Mouse (Mus musculus): ENCODE data around the gene Ndufa4l2. TPM values are rescaled to one million over a fixed set of nuclear protein-coding genes. Genes with fewer than 3 reads are reported as not detected.

Gene Ndufa4l2
- polyA plus RNA-seq, 1 experiment from 2014 or later, result 149 TPM

- Histone ChIP-seq H3K27me3 (replicated peaks; ENCODE audit: insufficient read depth, low read length) (no peaks in the 10 kb centered on the region), H3K27ac (ENCODE audit: low read length) (no peak overlapping the region), H3K4me3 (ENCODE audit: low read depth, low read length) (no peak overlapping the region), H3K36me3 (ENCODE audit: insufficient read depth, low read length) (peaks cover 8% of the 10 kb centered on the region), H3K9ac (replicated peaks; ENCODE audit: low read depth) (no peak overlapping the region), H3K4me1 (ENCODE audit: insufficient read depth, low read depth, low read length) (no peaks in the 10 kb centered on the region), H3K9me3 (ENCODE audit: low read length) (no peaks in the 10 kb centered on the region), H3K4me2 (replicated peaks; ENCODE audit: low read depth, low read length) (no peak overlapping the region)
- ATAC-seq (no peak), DNase-seq (ENCODE audit: low spot score) (peak; percentile 16)
- 94% methylated on average over 4 of the region's 4 CpGs for WGBS
- TF ChIP-seq CTCF (IDR thresholded peaks at IDR 0.05) (peak; percentile 61), EP300 (IDR thresholded peaks at IDR 0.05) (no peak)
Measured at GRCm38 (mm10) chr10:127479131-127479530, 35.6 kb upstream of the Ndufa4l2 start.

DNA sequence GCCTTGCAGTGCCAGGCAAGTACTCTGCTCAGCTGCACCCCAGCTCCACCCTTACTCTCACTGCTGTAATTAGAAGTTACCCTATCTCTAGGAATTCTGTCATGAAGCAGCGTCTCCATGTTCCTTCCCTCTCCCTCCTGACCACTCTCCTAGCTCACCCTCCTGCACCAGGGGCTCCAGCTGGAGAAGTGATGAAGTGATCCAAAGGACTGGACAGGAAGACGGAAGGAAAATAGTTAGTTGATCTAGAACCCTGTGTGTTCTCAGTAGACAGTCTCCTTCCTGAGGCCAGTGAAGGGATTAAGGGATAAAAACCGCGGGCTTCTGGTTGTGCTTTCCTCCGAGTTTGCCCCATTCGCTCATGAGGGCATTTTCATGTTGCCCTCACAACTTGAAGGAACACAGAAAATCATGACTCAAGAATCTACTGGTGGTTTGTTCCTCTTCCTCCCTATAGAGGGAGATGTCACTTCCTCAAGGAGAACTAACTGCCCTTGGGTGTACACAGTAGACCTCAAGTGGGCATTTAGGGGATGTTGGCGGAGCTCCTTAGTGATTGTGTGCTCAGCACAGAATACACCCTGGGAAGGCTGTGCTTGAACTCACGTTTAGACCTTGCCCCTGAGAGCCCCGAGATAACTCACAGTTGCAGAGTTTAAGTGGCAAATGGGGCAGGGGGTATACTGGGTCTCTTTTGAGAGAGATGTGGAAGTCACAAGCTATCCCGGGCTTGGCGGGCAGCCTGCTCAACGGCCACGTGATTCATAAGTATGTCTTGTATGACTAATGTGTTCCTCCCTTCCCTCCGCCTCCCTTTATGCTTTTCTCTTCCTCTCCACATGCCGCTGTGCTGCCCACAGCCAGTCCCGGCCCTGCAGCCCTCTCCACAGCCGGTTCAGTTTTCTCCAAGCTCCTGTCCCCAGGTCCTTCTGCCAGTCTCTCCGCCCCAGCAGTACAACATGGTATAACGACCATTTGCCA lies 33.6 kb upstream of the Ndufa4l2 start:
- TF ChIP-seq EP300 (IDR thresholded peaks at IDR 0.05), result no peak
- peak; percentile 26; the same call in 1 of the 2 replicates for TF ChIP-seq CTCF (IDR thresholded peaks at IDR 0.05)
- Histone ChIP-seq H3K4me3 (ENCODE audit: low read depth, low read length) (no peak overlapping the region), H3K9ac (replicated peaks; ENCODE audit: low read depth) (no peak overlapping the region), H3K4me1 (ENCODE audit: insufficient read depth, low read depth, low read length) (no peaks in the 10 kb centered on the region), H3K4me2 (replicated peaks; ENCODE audit: low read depth, low read length) (no peak overlapping the region), H3K27me3 (replicated peaks; ENCODE audit: insufficient read depth, low read length) (no peaks in the 10 kb centered on the region), H3K36me3 (ENCODE audit: insufficient read depth, low read length) (peaks cover 23% of the 10 kb centered on the region), H3K9me3 (ENCODE audit: low read length) (no peaks in the 10 kb centered on the region), H3K27ac (ENCODE audit: low read length) (peak overlapping the region; percentile 20; the same call in 1 of the 2 replicates)
- ATAC-seq, result peak; percentile 83
- WGBS, result 60% methylated on average over 19 of the region's 19 CpGs
- DNase-seq (ENCODE audit: low spot score), result peak; percentile 71

DNA sequence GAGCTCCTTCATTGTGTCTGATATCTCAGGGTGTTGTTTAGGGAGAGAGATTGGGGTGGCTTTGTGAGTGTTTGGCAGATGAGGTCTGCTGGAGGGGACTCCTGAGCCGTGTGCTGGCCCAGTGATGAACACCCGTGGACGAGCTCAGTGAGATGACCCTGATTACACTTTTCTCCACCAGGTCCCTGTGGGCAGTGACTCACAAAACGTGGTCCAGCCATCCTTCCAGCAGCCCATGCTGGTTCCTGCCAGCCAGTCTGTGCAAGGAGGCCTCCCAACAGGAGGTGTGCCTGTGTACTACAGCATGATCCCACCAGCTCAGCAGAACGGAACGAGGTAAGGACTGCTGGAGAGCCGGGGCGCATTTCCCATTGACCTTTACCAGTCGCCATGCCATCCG lies 29.5 kb upstream of the Ndufa4l2 start:
- no peak overlapping the region for H3K27ac ChIP-seq (ENCODE audit: low read length)
- H3K4me3 ChIP-seq (ENCODE audit: low read depth, low read length), result no peak overlapping the region
- TF ChIP-seq EP300 (IDR thresholded peaks at IDR 0.05) (no peak), CTCF (IDR thresholded peaks at IDR 0.05) (no peak)
- no peak overlapping the region for H3K4me2 ChIP-seq (replicated peaks; ENCODE audit: low read depth, low read length)
- no peaks in the 10 kb centered on the region for H3K4me1 ChIP-seq (ENCODE audit: insufficient read depth, low read depth, low read length)
- ATAC-seq (no peak), DNase-seq (ENCODE audit: low spot score) (no peak)
- peaks cover 36% of the 10 kb centered on the region for H3K36me3 ChIP-seq (ENCODE audit: insufficient read depth, low read length)
- H3K27me3 ChIP-seq (replicated peaks; ENCODE audit: insufficient read depth, low read length), result no peaks in the 10 kb centered on the region
- 83% methylated on average over 10 of the region's 10 CpGs for WGBS
- no peak overlapping the region for H3K9ac ChIP-seq (replicated peaks; ENCODE audit: low read depth)
- no peaks in the 10 kb centered on the region for H3K9me3 ChIP-seq (ENCODE audit: low read length)

DNA sequence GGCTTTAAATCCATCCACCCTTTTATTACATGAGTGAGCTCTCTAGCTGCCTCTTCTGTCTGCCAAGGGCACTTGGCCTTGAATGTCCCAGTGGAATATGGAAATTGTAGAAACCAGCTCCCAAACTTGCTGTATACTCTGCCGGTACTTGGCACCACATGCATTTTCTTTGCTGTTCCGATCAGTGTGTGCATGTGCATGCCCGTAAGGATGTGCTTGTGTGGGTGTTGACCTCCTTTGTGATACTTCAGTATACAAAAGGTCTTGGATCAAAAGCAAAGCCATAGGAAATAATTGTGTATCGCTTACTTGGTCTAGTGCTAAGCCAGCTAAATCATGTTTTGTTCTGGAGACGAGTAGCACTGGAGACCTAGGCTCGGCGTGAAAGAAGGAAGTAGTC lies 25.9 kb upstream of the Ndufa4l2 start:
- no peak overlapping the region for H3K9ac ChIP-seq (replicated peaks; ENCODE audit: low read depth)
- H3K36me3 ChIP-seq (ENCODE audit: insufficient read depth, low read length), result peaks cover 42% of the 10 kb centered on the region
- no peak overlapping the region for H3K4me2 ChIP-seq (replicated peaks; ENCODE audit: low read depth, low read length)
- no peak overlapping the region for H3K4me3 ChIP-seq (ENCODE audit: low read depth, low read length)
- H3K9me3 ChIP-seq (ENCODE audit: low read length), result no peaks in the 10 kb centered on the region
- no peaks in the 10 kb centered on the region for H3K4me1 ChIP-seq (ENCODE audit: insufficient read depth, low read depth, low read length)
- H3K27me3 ChIP-seq (replicated peaks; ENCODE audit: insufficient read depth, low read length), result no peaks in the 10 kb centered on the region
- no peak overlapping the region for H3K27ac ChIP-seq (ENCODE audit: low read length)
- TF ChIP-seq CTCF (IDR thresholded peaks at IDR 0.05) (no peak), EP300 (IDR thresholded peaks at IDR 0.05) (no peak)
- ATAC-seq (no peak), DNase-seq (ENCODE audit: low spot score) (no peak)
- 82% methylated on average over 7 of the region's 7 CpGs for WGBS

DNA sequence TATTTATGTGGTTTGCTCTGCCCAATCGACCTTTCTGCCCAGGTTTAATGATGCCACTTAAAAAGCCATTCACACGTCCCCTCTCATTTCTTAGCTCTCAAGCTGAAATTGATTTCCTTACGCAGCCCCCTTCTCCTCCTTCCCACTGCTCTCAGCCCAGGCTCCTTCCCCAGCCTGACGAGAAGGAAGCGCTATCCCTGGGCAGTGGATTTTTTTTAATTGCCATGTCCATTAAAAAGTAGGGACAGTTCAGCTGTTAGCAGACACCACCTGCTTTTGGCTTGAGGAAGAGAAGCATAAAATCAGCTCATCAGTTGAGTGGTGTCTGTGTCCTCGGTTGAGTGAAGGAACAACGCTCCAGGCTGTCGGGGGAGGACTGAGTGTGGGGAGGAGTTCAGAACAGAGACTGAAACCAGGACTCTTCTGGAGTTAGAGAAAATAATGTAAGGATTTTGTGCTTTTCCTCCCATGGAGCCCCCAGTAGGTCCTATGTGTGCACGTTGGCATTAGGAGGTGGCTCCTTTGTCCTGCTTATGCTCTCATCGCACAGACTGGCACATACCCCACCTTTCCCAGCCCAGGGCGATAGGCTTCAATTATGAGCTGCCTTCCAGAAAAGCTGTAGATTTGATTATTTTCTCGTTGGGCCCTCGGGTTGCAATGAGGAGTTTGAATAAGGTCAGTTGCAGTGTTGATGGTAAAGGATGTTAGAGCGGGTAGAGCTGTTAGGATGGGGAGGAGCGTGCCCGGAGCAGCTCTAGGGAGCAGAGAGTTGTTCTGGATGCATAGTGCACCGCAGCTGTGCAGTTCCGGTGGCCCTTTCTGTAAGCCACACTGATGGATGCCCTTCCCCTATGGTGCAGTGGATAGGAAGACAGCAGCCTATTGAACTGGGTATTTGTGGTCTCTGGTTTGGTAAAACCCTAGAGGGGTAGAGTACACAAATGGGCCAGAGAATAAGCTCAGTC lies 24.3 kb upstream of the Ndufa4l2 start:
- TF ChIP-seq EP300 (IDR thresholded peaks at IDR 0.05) (no peak), CTCF (IDR thresholded peaks at IDR 0.05) (no peak)
- H3K9ac ChIP-seq (replicated peaks; ENCODE audit: low read depth), result no peak overlapping the region
- no peak overlapping the region for H3K4me3 ChIP-seq (ENCODE audit: low read depth, low read length)
- no peaks in the 10 kb centered on the region for H3K27me3 ChIP-seq (replicated peaks; ENCODE audit: insufficient read depth, low read length)
- ATAC-seq (no peak), DNase-seq (ENCODE audit: low spot score) (no peak)
- WGBS, result 91% methylated on average over 18 of the region's 18 CpGs
- H3K9me3 ChIP-seq (ENCODE audit: low read length), result no peaks in the 10 kb centered on the region
- no peak overlapping the region for H3K27ac ChIP-seq (ENCODE audit: low read length)
- H3K36me3 ChIP-seq (ENCODE audit: insufficient read depth, low read length), result peaks cover 38% of the 10 kb centered on the region
- no peaks in the 10 kb centered on the region for H3K4me1 ChIP-seq (ENCODE audit: insufficient read depth, low read depth, low read length)
- no peak overlapping the region for H3K4me2 ChIP-seq (replicated peaks; ENCODE audit: low read depth, low read length)

DNA sequence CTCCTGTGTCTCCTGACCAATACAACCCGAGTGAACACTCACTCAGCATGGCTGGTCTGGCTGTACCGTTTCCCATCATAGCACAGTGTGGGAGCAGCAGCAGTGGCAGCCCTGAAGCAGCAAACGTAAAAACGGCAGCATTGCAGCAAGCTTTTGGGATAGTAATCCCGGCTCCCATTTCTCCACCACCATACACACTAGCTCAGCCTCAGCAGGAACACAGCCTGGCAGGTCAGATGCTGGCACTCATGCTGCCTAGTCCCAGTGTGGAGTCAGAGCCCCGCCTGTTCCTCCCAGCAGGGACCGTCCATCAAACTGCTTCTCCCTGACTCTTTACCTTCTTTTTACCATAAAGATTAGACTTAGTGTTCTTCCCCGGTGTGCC lies 23.6 kb upstream of the Ndufa4l2 start:
- TF ChIP-seq EP300 (IDR thresholded peaks at IDR 0.05) (no peak), CTCF (IDR thresholded peaks at IDR 0.05) (no peak)
- ATAC-seq, result no peak

More for the DNA sequence above, 23.6 kb upstream of the Ndufa4l2 start:
- Histone ChIP-seq H3K9ac (replicated peaks; ENCODE audit: low read depth) (no peak overlapping the region), H3K4me2 (replicated peaks; ENCODE audit: low read depth, low read length) (no peak overlapping the region), H3K36me3 (ENCODE audit: insufficient read depth, low read length) (peaks cover 38% of the 10 kb centered on the region), H3K9me3 (ENCODE audit: low read length) (no peaks in the 10 kb centered on the region), H3K27me3 (replicated peaks; ENCODE audit: insufficient read depth, low read length) (no peaks in the 10 kb centered on the region), H3K4me1 (ENCODE audit: insufficient read depth, low read depth, low read length) (no peaks in the 10 kb centered on the region), H3K4me3 (ENCODE audit: low read depth, low read length) (no peak overlapping the region), H3K27ac (ENCODE audit: low read length) (no peak overlapping the region)
- no peak for DNase-seq (ENCODE audit: low spot score)
- WGBS, result 86% methylated on average over 8 of the region's 8 CpGs
